Mouse (Mus musculus) megakaryocyte-erythroid progenitor cell, adult 5 weeks (primary cell): ENCODE data around the gene B4gat1. TPM values are rescaled to one million over a fixed set of nuclear protein-coding genes. Genes with fewer than 3 reads are reported as not detected.

Experiments used
- polyA plus RNA-seq: library from polyadenylated mRNA; stranded (reverse); fragments of >175 nt; gene quantifications from 2 replicates; pipeline ENCODE4 v1.2.3, GENCODE M21; 2012

The B4gat1 gene
- 6.1 and 9.4 TPM in 2 replicates for polyA plus RNA-seq

GRCm38 (mm10) chr19:5038709-5039156 lies at the start of gene B4gat1, which contains the start of gene AC124502.3:
B4gat1 (plus strand) TSS chr19:5038826.
AC124502.3 (plus strand) TSS chr19:5038891.

GRCm38 (mm10) chr19:4990256-4990625 lies 48.4 kb upstream of the B4gat1 start, which contains the start of gene Npas4:
Npas4 (minus strand) TSS chr19:4990316.

GRCm38 (mm10) chr19:5023621-5024479 lies 14.8 kb upstream of the B4gat1 start, which contains the start of gene Slc29a2:
Slc29a2 (plus strand) TSS chr19:5023860.

GRCm38 (mm10) chr19:5040862-5041523 lies 2.4 kb downstream of the B4gat1 start, which contains the start of gene Brms1:
Brms1 (plus strand) TSS chr19:5041354.

GRCm38 (mm10) chr19:5050047-5050905 lies 11.7 kb downstream of the B4gat1 start, which contains the start of gene Rin1:
Rin1 (plus strand) TSS chr19:5050481.

GRCm38 (mm10) chr19:5067867-5068569 lies 29.4 kb downstream of the B4gat1 start, which contains the start of gene Cd248:
Cd248 (plus strand) TSS chr19:5068078.

GRCm38 (mm10) chr19:5085145-5085863 lies 46.7 kb downstream of the B4gat1 start, which contains the start of gene Tmem151a:
Tmem151a (minus strand) TSS chr19:5085531.

GRCm38 (mm10) chr19:5087884-5088728 lies 49.5 kb downstream of the B4gat1 start, which contains the start of gene Yif1a:
Yif1a (plus strand) TSS chr19:5088538.

Other genes starting within 250 kb of the B4gat1 start
- gene Rbm4, start 244.9 kb upstream of the B4gat1 start, polyA plus RNA-seq, result 15.6 and 16.8 TPM in 2 replicates
- gene Gm21992, start 227.2 kb upstream of the B4gat1 start, polyA plus RNA-seq, result 0.68 and 1.4 TPM in 2 replicates
- 37.4 and 39.1 TPM in 2 replicates for gene Rbm14, start 227.2 kb upstream of the B4gat1 start, polyA plus RNA-seq
- gene Ccs, start 199.5 kb upstream of the B4gat1 start, polyA plus RNA-seq, result 59.4 and 60.0 TPM in 2 replicates
- not detected in 2 replicates for gene Ccdc87, start 199.5 kb upstream of the B4gat1 start, polyA plus RNA-seq
- 7.5 and 11.2 TPM in 2 replicates for gene Ctsf, start 183.7 kb upstream of the B4gat1 start, polyA plus RNA-seq
- 0.37 and 1.0 TPM in 2 replicates for gene Actn3, start 160.9 kb upstream of the B4gat1 start, polyA plus RNA-seq
- gene Zdhhc24, start 160.2 kb upstream of the B4gat1 start, polyA plus RNA-seq, result 2.1 and 2.3 TPM in 2 replicates
- 2.1 and 3.6 TPM in 2 replicates for gene Bbs1, start 132.2 kb upstream of the B4gat1 start, polyA plus RNA-seq
- 66.2 and 71.5 TPM in 2 replicates for gene Dpp3, start 110.5 kb upstream of the B4gat1 start, polyA plus RNA-seq
- gene Peli3, start 95.7 kb upstream of the B4gat1 start, polyA plus RNA-seq, result 0.10 and 0.22 TPM in 2 replicates
- gene Mrpl11, start 76.7 kb upstream of the B4gat1 start, polyA plus RNA-seq, result 58.4 and 60.2 TPM in 2 replicates
- gene Npas4, start 48.5 kb upstream of the B4gat1 start, polyA plus RNA-seq, result 0.10 and 0.12 TPM in 2 replicates
- gene Slc29a2, start 15.0 kb upstream of the B4gat1 start, polyA plus RNA-seq, result 4.3 and 5.5 TPM in 2 replicates
- gene AC124502.3, start 65 bp downstream of the B4gat1 start, polyA plus RNA-seq, result 0.13 and 1.3 TPM in 2 replicates
- gene Brms1, start 2.5 kb downstream of the B4gat1 start, polyA plus RNA-seq, result 94.5 and 120 TPM in 2 replicates
- 1.2 and 1.8 TPM in 2 replicates for gene Rin1, start 11.7 kb downstream of the B4gat1 start, polyA plus RNA-seq
- 0.77 and 1.7 TPM in 2 replicates for gene Cd248, start 29.3 kb downstream of the B4gat1 start, polyA plus RNA-seq
- 0.29 and 1.6 TPM in 2 replicates for gene Tmem151a, start 46.7 kb downstream of the B4gat1 start, polyA plus RNA-seq
- 17.5 and 18.7 TPM in 2 replicates for gene Yif1a, start 49.7 kb downstream of the B4gat1 start, polyA plus RNA-seq
- gene Cnih2, start 59.7 kb downstream of the B4gat1 start, polyA plus RNA-seq, result 3.6 and 6.3 TPM in 2 replicates
- 262 and 300 TPM in 2 replicates for gene Rab1b, start 68.2 kb downstream of the B4gat1 start, polyA plus RNA-seq
- 22.7 and 28.8 TPM in 2 replicates for gene Klc2, start 79.7 kb downstream of the B4gat1 start, polyA plus RNA-seq
- gene Pacs1, start 234.3 kb downstream of the B4gat1 start, polyA plus RNA-seq, result 28.6 and 34.9 TPM in 2 replicates